Mouse (Mus musculus) lung, adult 2 months (tissue): ENCODE data around the gene Gm47791. TPM values are rescaled to one million over a fixed set of nuclear protein-coding genes. Genes with fewer than 3 reads are reported as not detected.

ENCODE experiments used
- DNase-seq: peaks from one replicate; pipeline ENCODE4 v3.0.0; 2022
- H3K4me1 ChIP-seq: fragments of 200-500 bp; 2 replicates; pipeline ENCODE4 v1.6.1; 2011; ENCODE audit warnings: low read length; ENCODE audit not compliant: control insufficient read depth, insufficient read depth
- H3K4me3 ChIP-seq: fragments of 200-500 bp; replicated peaks from 2 replicates; pipeline ENCODE3; 2011; ENCODE audit warnings: low read depth, mild to moderate bottlenecking, control low read depth, low read length; ENCODE audit errors: extremely low read depth
- CTCF ChIP-seq: fragments of 200-500 bp; IDR thresholded peaks from 2 replicates; pipeline ENCODE4 v1.5.1; 2011; ENCODE audit warnings: mild to moderate bottlenecking, low read length, control low read depth; ENCODE audit not compliant: insufficient read depth
- POLR2A ChIP-seq: fragments of 200-500 bp; IDR thresholded peaks from 2 replicates; pipeline ENCODE4 v1.6.1; 2011; ENCODE audit warnings: low read depth, mild to moderate bottlenecking, control low read depth, low read length, borderline replicate concordance; ENCODE audit errors: extremely low read depth
- WGBS: fragments of 180-500 bp; shearing (Covaris S2); methylation state at CpG from one replicate; pipeline ENCODE4 v1.1.7; 2018; 5-methylcytosine and 5-hydroxymethylcytosine counted together
- polyA plus RNA-seq: library from polyadenylated mRNA; depleted of rRNA; stranded (reverse); fragments of >200 nt; gene quantifications from 2 replicates; pipeline ENCODE4 v1.2.3, GENCODE M21; 2012

The Gm47791 gene
- polyA plus RNA-seq, 1 experiment = not detected

DNA sequence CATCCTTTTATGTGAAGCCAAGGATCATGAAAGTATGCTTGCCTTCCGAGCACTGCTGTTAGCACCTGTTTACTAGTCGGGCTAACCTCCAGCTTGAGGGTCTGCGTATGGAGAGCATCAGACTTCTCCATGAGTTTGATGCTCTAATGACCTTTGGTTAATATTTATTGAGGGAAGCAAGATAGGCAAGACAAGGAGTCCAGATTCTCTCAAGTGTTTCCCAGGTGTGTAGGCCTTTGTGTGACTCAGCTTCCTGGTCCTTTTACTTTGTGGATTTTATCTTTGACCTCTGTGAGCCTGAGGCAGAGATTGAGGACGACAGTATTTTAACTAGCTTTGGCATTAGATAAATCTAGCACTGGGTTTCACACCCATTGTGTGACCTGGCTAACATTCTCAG, 4.4 kb downstream of the Gm47791 start:
- TF ChIP-seq POLR2A = no peak
- TF ChIP-seq CTCF = no peak
- 50% methylated on average over 4 of the region's 4 CpGs for WGBS
- H3K4me3 ChIP-seq = no peak overlapping the region
- no peak for DNase-seq
- H3K4me1 ChIP-seq = no peaks in the 10 kb centered on the region; the same call in 1 of the 2 replicates

GRCm38 (mm10) chr1:82766227-82766626, 4.8 kb downstream of the Gm47791 start:
- no peaks in the 10 kb centered on the region for H3K4me1 ChIP-seq
- DNase-seq = no peak
- no peak overlapping the region for H3K4me3 ChIP-seq
- TF ChIP-seq CTCF (no peak), POLR2A (no peak)
- 35% methylated on average over 1 of the region's 1 CpGs for WGBS

DNA sequence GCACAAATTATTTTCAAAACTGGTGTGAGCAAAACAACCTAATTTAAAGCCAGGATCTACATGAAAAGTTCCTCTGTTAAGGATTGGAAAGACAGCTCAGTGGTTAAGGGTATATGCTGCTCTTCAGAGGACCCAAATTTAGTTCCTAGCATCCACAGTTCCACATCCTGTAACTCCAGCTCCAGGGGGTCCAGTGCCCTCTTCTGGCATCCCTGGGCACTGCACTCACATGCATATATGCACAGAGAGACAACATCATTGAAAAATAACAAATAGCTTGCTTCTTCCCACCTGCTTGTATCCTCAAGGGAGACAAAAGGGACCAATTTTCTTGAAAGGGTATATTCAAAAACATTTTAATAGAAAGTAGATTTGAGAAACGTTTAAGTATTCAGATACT, 8.8 kb downstream of the Gm47791 start:
- DNase-seq = no peak
- TF ChIP-seq POLR2A = no peak
- peak; percentile 10; the same call in 1 of the 2 replicates for TF ChIP-seq CTCF
- H3K4me1 ChIP-seq = no peaks in the 10 kb centered on the region
- 74% methylated on average over 1 of the region's 1 CpGs for WGBS
- no peak overlapping the region for H3K4me3 ChIP-seq

DNA sequence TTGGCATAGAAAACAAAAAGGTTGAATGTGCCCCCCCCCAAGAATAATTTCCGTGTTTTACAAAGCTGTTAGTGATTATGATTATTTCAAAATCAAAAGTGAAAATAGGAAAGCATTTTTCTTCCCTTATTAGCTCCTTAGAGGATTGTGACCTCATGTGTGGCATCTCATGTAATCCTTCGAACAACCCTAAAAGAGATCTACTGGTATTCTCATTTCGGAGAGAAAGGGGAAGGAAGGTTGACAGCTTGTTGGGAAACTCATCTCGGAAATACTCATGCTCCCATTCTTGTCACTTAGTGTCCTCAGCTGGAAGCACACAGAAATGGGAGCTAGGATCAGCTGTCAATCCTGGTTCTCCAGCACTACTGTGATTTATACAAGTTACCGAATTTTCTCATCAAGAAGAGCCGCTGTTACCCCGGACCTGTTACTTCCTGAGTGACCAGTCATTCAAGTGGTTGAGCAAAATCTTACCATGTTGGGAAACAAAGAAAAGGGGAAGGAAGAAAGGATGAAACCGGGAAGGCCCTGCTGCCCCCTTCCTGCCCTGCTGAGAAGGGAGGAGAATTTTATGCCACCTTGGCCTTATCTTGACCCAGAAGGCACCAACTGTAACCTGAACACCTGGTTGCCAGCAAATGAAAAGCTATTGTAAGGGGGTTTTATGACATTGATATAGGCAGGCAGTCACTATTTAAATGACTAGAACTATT, 9.4 kb downstream of the Gm47791 start:
- DNase-seq = no peak
- 84% methylated on average over 8 of the region's 8 CpGs for WGBS
- no peak for TF ChIP-seq POLR2A
- no peak for TF ChIP-seq CTCF
- H3K4me1 ChIP-seq = no peaks in the 10 kb centered on the region
- H3K4me3 ChIP-seq = no peak overlapping the region

GRCm38 (mm10) chr1:82759520-82759919, 11.5 kb downstream of the Gm47791 start:
- no peak for DNase-seq
- no peak overlapping the region for H3K4me3 ChIP-seq
- WGBS = 93% methylated on average over 1 of the region's 1 CpGs
- TF ChIP-seq CTCF = 0 out of 2 replicates have a peak, but pooled peaks have one; percentile 8
- TF ChIP-seq POLR2A = no peak
- H3K4me1 ChIP-seq = no peaks in the 10 kb centered on the region

- 83% methylated on average over 2 of the region's 2 CpGs for WGBS
- Histone ChIP-seq H3K4me3 (no peak overlapping the region), H3K4me1 (no peaks in the 10 kb centered on the region)
- TF ChIP-seq CTCF (no peak), POLR2A (no peak)
- DNase-seq = no peak
Measured at GRCm38 (mm10) chr1:82747714-82748452, 23.2 kb downstream of the Gm47791 start.

DNA sequence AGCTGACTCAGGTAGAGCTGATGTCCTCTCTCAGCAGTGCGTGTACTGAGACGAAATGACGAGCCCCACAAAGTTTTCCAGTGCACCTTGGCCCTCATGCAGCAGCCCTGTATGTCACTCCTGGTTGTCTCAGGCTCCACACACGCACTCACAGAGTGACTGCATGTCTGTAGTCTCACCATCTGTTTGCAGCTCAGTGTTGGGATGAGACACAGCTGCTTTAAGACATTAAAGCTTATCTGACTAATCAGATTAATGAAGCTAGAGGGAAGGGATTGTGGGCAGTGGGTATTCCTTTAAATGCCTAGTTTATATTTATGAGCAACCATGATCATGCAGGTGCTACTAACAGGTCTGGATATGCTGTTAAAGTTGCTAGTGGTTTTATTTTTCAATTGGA, 24.6 kb downstream of the Gm47791 start:
- TF ChIP-seq CTCF = no peak
- TF ChIP-seq POLR2A = no peak
- 82% methylated on average over 4 of the region's 4 CpGs for WGBS
- no peak for DNase-seq
- Histone ChIP-seq H3K4me1 (no peaks in the 10 kb centered on the region), H3K4me3 (no peak overlapping the region)

DNA sequence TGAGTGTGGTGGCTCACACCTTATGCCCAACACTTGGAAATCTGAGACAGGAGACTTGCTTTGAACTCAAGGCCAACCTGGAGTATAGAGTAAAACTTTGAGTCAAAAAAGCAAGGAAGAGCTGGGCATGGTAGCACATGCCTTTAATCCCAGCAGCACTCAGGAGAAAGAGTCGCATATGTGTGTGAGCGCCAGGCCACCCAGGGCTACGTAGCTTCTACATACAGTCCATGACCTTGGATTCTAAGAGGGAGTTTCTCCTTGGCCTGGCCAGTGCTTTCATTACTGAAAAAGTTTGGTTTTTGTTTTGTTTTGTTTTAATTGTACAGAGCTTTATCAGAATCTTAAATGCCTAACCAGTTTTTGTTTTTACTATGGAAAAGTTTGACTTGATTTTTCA, 27.1 kb downstream of the Gm47791 start:
- Histone ChIP-seq H3K4me3 (no peak overlapping the region), H3K4me1 (no peaks in the 10 kb centered on the region)
- no peak for TF ChIP-seq POLR2A
- no peak for TF ChIP-seq CTCF
- WGBS = 85% methylated on average over 3 of the region's 3 CpGs
- DNase-seq = no peak

- 83% methylated on average over 7 of the region's 7 CpGs for WGBS
- TF ChIP-seq POLR2A (no peak), CTCF (no peak)
- Histone ChIP-seq H3K4me1 (no peaks in the 10 kb centered on the region; the same call in 1 of the 2 replicates), H3K4me3 (no peak overlapping the region)
- DNase-seq = no peak
Measured at GRCm38 (mm10) chr1:82741539-82741938, 29.5 kb downstream of the Gm47791 start.
